Mouse (Mus musculus) c-Kit-positive CD71-positive TER-119-negative erythroid progenitor cells, embryonic 14.5 days (primary cell): ENCODE measurements around the gene Gm21294.
"Not testable (repeated sequence)": the region's sequence is repeated elsewhere in the genome, so short reads cannot be mapped to it uniquely, and the experiment has no call there.

Experiments used
- DNase-seq: peaks from one replicate; pipeline ENCODE4 v3.0.0-alpha.2; 2013; ENCODE audit warnings: low read depth

Gm21294 gene

GRCm38 (mm10) chrY:89052506-89052905 lies at the start of gene Gm21294:
Gene Gm21294, plus strand, starts transcription at chrY:89052806.
- not testable (repeated sequence) for DNase-seq

- not testable (repeated sequence) for DNase-seq
Measured at GRCm38 (mm10) chrY:89126246-89126645, 73.6 kb downstream of the Gm21294 start.
